ENCODE assay signal across 21 mouse cellular contexts in genomic region chr13:93895430-93895829, GRCm38 (mm10).
"Had no signal": no experiment of that assay in that cellular context is flagged by ENCODE, and none has a peak within 500 bp of the region (broad histone marks: within the 10 kb centered on the region; RNA-seq: fewer than 3 reads in every experiment).

No protein-coding gene starts in this region.

- ATAC-seq: liver, postnatal 0 days; lung, postnatal 0 days; midbrain, embryonic 13.5 days; midbrain, embryonic 16.5 days had no signal

- H3K27me3 ChIP-seq: liver, embryonic 15.5 days; lung, embryonic 15.5 days; midbrain, embryonic 13.5 days; neural tube, embryonic 13.5 days; neural tube, embryonic 15.5 days had no signal

- H3K27ac ChIP-seq: liver, embryonic 15.5 days; lung, embryonic 15.5 days; midbrain, embryonic 10.5 days; midbrain, embryonic 13.5 days; neural tube, embryonic 13.5 days; neural tube, embryonic 15.5 days had no signal

- DNase-seq: liver, postnatal 0 days; lung, adult 2 months; lung, postnatal 14 days; lung, postnatal 4 days; retina, postnatal 1 day; right cerebral cortex, adult 18-20 months; right cerebral cortex, postnatal 25 days; right cerebral cortex, postnatal 4 days; spleen, adult 18-20 months; thymus, adult 18-20 months; thymus, postnatal 14 days; thymus, postnatal 36 days had no signal

- H3K9ac ChIP-seq: liver, embryonic 15.5 days; liver, postnatal 0 days; lung, embryonic 15.5 days; midbrain, embryonic 13.5 days; neural tube, embryonic 13.5 days; neural tube, embryonic 15.5 days had no signal

- H3K4me3 ChIP-seq: liver, embryonic 15.5 days; lung, embryonic 15.5 days; midbrain, embryonic 10.5 days; midbrain, embryonic 13.5 days; myocyte; neural tube, embryonic 13.5 days; neural tube, embryonic 15.5 days had no signal

- H3K9me3 ChIP-seq: liver, embryonic 15.5 days; lung, embryonic 15.5 days; midbrain, embryonic 10.5 days; midbrain, embryonic 13.5 days; neural tube, embryonic 13.5 days; neural tube, embryonic 15.5 days had no signal

- H3K36me3 ChIP-seq: liver, embryonic 15.5 days; lung, embryonic 15.5 days; midbrain, embryonic 10.5 days; midbrain, embryonic 13.5 days; neural tube, embryonic 13.5 days; neural tube, embryonic 15.5 days had no signal

- H3K4me1 ChIP-seq: liver, embryonic 15.5 days; midbrain, embryonic 10.5 days; midbrain, embryonic 13.5 days; neural tube, embryonic 13.5 days; neural tube, embryonic 15.5 days had no signal

- H3K4me2 ChIP-seq: liver, embryonic 15.5 days; lung, embryonic 15.5 days; midbrain, embryonic 13.5 days; neural tube, embryonic 13.5 days; neural tube, embryonic 15.5 days had no signal
